Comparison of ENCODE assay signal across 26 mouse cellular contexts in genomic region chr1:70967701-70968100, GRCm38 (mm10).
A peak's percentile ranks its signal among the peaks of the same experiment; 100 is the strongest.
DNase-seq lines count a peak whose midpoint lies in the region; ATAC-seq and TF ChIP-seq lines count a peak whose summit lies in the region.
"Had no signal": no experiment of that assay in that cellular context is flagged by ENCODE, and none has a peak within 500 bp of the region (broad histone marks: within the 10 kb centered on the region; RNA-seq: fewer than 3 reads in every experiment).

No protein-coding gene starts in this region.

- H3K27me3 ChIP-seq in forebrain, embryonic 15.5 days = no peaks in the 10 kb centered on the region
- H3K27me3 ChIP-seq in forebrain, embryonic 10.5 days (ENCODE audit: poor library complexity, severe bottlenecking) = no peaks in the 10 kb centered on the region; the same call in 1 of the 2 replicates
- H3K27me3 ChIP-seq in midbrain, embryonic 13.5 days = no peaks in the 10 kb centered on the region
- H3K27me3 ChIP-seq: embryonic facial prominence, embryonic 12.5 days; embryonic facial prominence, embryonic 15.5 days; heart, embryonic 12.5 days; heart, embryonic 15.5 days; hindbrain, embryonic 13.5 days; intestine, embryonic 15.5 days had no signal

- WGBS in forebrain, embryonic 15.5 days = 46% methylated on average over 3 of the region's 3 CpGs
- 94% methylated on average over 3 of the region's 3 CpGs for WGBS in forebrain, embryonic 10.5 days
- WGBS in midbrain, embryonic 13.5 days = 78% methylated on average over 3 of the region's 3 CpGs

- H3K9ac ChIP-seq in forebrain, embryonic 15.5 days (replicated peaks) = no peak overlapping the region
- no peak overlapping the region for H3K9ac ChIP-seq in midbrain, embryonic 13.5 days (replicated peaks)
- H3K9ac ChIP-seq: embryonic facial prominence, embryonic 12.5 days; embryonic facial prominence, embryonic 15.5 days; heart, embryonic 12.5 days; heart, embryonic 15.5 days; hindbrain, embryonic 13.5 days; intestine, embryonic 15.5 days had no signal

- no peak overlapping the region for H3K27ac ChIP-seq in forebrain, embryonic 15.5 days (replicated peaks)
- no peak overlapping the region for H3K27ac ChIP-seq in forebrain, embryonic 10.5 days
- H3K27ac ChIP-seq in midbrain, embryonic 13.5 days = no peak overlapping the region
- H3K27ac ChIP-seq: embryonic facial prominence, embryonic 12.5 days; embryonic facial prominence, embryonic 15.5 days; heart, adult 2 months; heart, embryonic 15.5 days; hindbrain, embryonic 10.5 days; hindbrain, embryonic 13.5 days; intestine, embryonic 15.5 days had no signal

- peak; percentile 74 for ATAC-seq in forebrain, embryonic 15.5 days (replicated peaks)
- no peak for ATAC-seq in midbrain, embryonic 13.5 days
- ATAC-seq: CD4-positive, CD25-positive, alpha-beta regulatory T cell, adult 4 months; hindbrain, embryonic 16.5 days; intestine, embryonic 15.5 days had no signal

- no peak for TF ChIP-seq CTCF in brain, embryonic 14.5 days (IDR thresholded peaks at IDR 0.05; ENCODE audit: borderline replicate concordance, extremely low read depth, insufficient read depth, insufficient read length)

- no peaks in the 10 kb centered on the region for H3K4me1 ChIP-seq in forebrain, embryonic 15.5 days
- H3K4me1 ChIP-seq in forebrain, embryonic 10.5 days = 0 out of 2 replicates have a peak, but pooled peaks cover 4% of the 10 kb centered on the region
- H3K4me1 ChIP-seq in midbrain, embryonic 13.5 days (replicated peaks) = no peaks in the 10 kb centered on the region
- H3K4me1 ChIP-seq: embryonic facial prominence, embryonic 12.5 days; embryonic facial prominence, embryonic 15.5 days; heart, embryonic 12.5 days; heart, embryonic 15.5 days; hindbrain, embryonic 10.5 days; hindbrain, embryonic 13.5 days; intestine, embryonic 15.5 days had no signal

- H3K36me3 ChIP-seq in forebrain, embryonic 15.5 days = no peaks in the 10 kb centered on the region
- no peaks in the 10 kb centered on the region for H3K36me3 ChIP-seq in forebrain, embryonic 10.5 days (replicated peaks)
- H3K36me3 ChIP-seq in midbrain, embryonic 13.5 days = no peaks in the 10 kb centered on the region
- H3K36me3 ChIP-seq: embryonic facial prominence, embryonic 12.5 days; embryonic facial prominence, embryonic 15.5 days; heart, embryonic 12.5 days; heart, embryonic 15.5 days; hindbrain, embryonic 10.5 days; hindbrain, embryonic 13.5 days; intestine, embryonic 15.5 days had no signal

- no peak for DNase-seq in forebrain, embryonic 10.5 days (ENCODE audit: extremely low spot score, low spot score)
- peak; percentile 6 for DNase-seq in brain, adult 2 months (ENCODE audit: low read depth, low spot score)
- peak; percentile 63 for DNase-seq in brain, embryonic 14.5 days (ENCODE audit: low read depth)
- no peak for DNase-seq in heart, adult 8-10 months (ENCODE audit: low spot score)
- DNase-seq: adrenal gland, adult 2 months; adrenal gland, postnatal 14 days; cerebellum, adult 2 months; cerebellum, adult 9-11 months; cerebellum, postnatal 25 days; gastrocnemius, postnatal 10 days; gastrocnemius, postnatal 36 days; heart, adult 2 months; heart, postnatal 10 days; heart, postnatal 36 days; kidney, adult 11 months had no signal

- H3K4me3 ChIP-seq in forebrain, embryonic 15.5 days = no peak overlapping the region
- no peak overlapping the region for H3K4me3 ChIP-seq in forebrain, embryonic 10.5 days
- H3K4me3 ChIP-seq in midbrain, embryonic 13.5 days (replicated peaks) = no peak overlapping the region
- H3K4me3 ChIP-seq: embryonic facial prominence, embryonic 12.5 days; embryonic facial prominence, embryonic 15.5 days; heart, adult 2 months; heart, embryonic 12.5 days; heart, embryonic 15.5 days; hindbrain, embryonic 10.5 days; hindbrain, embryonic 13.5 days; intestine, embryonic 15.5 days had no signal

- no peak overlapping the region for H3K4me2 ChIP-seq in forebrain, embryonic 15.5 days (replicated peaks)
- H3K4me2 ChIP-seq in midbrain, embryonic 13.5 days (replicated peaks) = no peak overlapping the region
- H3K4me2 ChIP-seq: embryonic facial prominence, embryonic 12.5 days; embryonic facial prominence, embryonic 15.5 days; heart, embryonic 12.5 days; heart, embryonic 15.5 days; hindbrain, embryonic 13.5 days; intestine, embryonic 15.5 days had no signal

- H3K9me3 ChIP-seq in forebrain, embryonic 15.5 days = no peaks in the 10 kb centered on the region
- H3K9me3 ChIP-seq in forebrain, embryonic 10.5 days = no peaks in the 10 kb centered on the region
- H3K9me3 ChIP-seq in midbrain, embryonic 13.5 days = no peaks in the 10 kb centered on the region
- H3K9me3 ChIP-seq: embryonic facial prominence, embryonic 12.5 days; embryonic facial prominence, embryonic 15.5 days; heart, embryonic 12.5 days; heart, embryonic 15.5 days; hindbrain, embryonic 10.5 days; hindbrain, embryonic 13.5 days; intestine, embryonic 15.5 days had no signal

- TF ChIP-seq POLR2A in brain, embryonic 14.5 days (IDR thresholded peaks at IDR 0.05; ENCODE audit: borderline replicate concordance, extremely low read depth, insufficient read depth, insufficient read length, poor library complexity, severe bottlenecking) = no peak

Comparison
In these comparisons a context has a peak if more than half of its experiments do, and no peak if none do; other contexts are left out.
1. DNase-seq: peak in brain, adult 2 months (single experiment) and brain, embryonic 14.5 days (single experiment); none in forebrain, embryonic 10.5 days (single experiment) and heart, adult 8-10 months (single experiment).